8 mouse cellular contexts compared by ENCODE assay signal in genomic region chr4:130519567-130520481, GRCm38 (mm10). TPM values are rescaled to one million over a fixed set of nuclear protein-coding genes. Genes with fewer than 3 reads are reported as not detected.
DNase-seq lines count a peak whose midpoint lies in the region; ATAC-seq and TF ChIP-seq lines count a peak whose summit lies in the region.

No protein-coding gene starts in this region.

- peak; percentile 97 to 98 for ATAC-seq in hematopoietic stem cell, adult 5-6 weeks (replicated peaks in 1 of 2; ENCODE audit: insufficient read depth in 1 of 2, low FRiP score in 2 of 2, low TSS enrichment in 1 of 2, low read depth in 1 of 2, poor library complexity in 2 of 2, severe bottlenecking in 2 of 2)
- ATAC-seq in lung, embryonic 14.5 days (ENCODE audit: insufficient read depth) = peak; percentile 99
- peak; percentile 75; the same call in 1 of the 2 replicates for ATAC-seq in neutrophil, adult 5-6 weeks (ENCODE audit: extremely low read depth, insufficient number of reproducible peaks, low FRiP score, poor library complexity, severe bottlenecking)

- no peaks in the 10 kb centered on the region for H3K9me3 ChIP-seq in lung, embryonic 14.5 days (ENCODE audit: low read depth, low read length)

- H3K4me3 ChIP-seq in lung, embryonic 14.5 days (ENCODE audit: low read depth, low read length) = peak overlapping the region; percentile 59

- peak overlapping the region; percentile 71 for H3K9ac ChIP-seq in lung, embryonic 14.5 days

- H3K36me3 ChIP-seq in lung, embryonic 14.5 days (ENCODE audit: insufficient read depth) = no peaks in the 10 kb centered on the region

- H3K4me1 ChIP-seq in lung, embryonic 14.5 days (ENCODE audit: insufficient read depth) = no peaks in the 10 kb centered on the region

- no peaks in the 10 kb centered on the region for H3K27me3 ChIP-seq in lung, embryonic 14.5 days (ENCODE audit: insufficient read depth, low read length)

- 2% methylated on average over 40 of the region's 40 CpGs for WGBS in lung, embryonic 14.5 days

- DNase-seq in MEL-GATA-1-ER (ENCODE audit: extremely low read depth, low read depth) = peak; percentile 68
- peak; percentile 91 for DNase-seq in cerebellum, adult 8-10 months
- DNase-seq in forelimb bud, embryonic 11.5 days (ENCODE audit: low read depth, low spot score) = peak; percentile 96
- DNase-seq in layer of hippocampus, adult 8-10 months (ENCODE audit: low spot score in 2 of 2) = peak; percentile 82 to 87
- DNase-seq in lung, embryonic 14.5 days = peak; percentile 99
- DNase-seq in testis, postnatal 14 days (ENCODE audit: low spot score) = peak; percentile 95

- TF ChIP-seq CTCF in lung, embryonic 14.5 days (IDR thresholded peaks at IDR 0.05; ENCODE audit: low read depth) = no peak; the same call in 1 of the 2 replicates

- H3K4me2 ChIP-seq in lung, embryonic 14.5 days = peak overlapping the region; percentile 76

- H3K27ac ChIP-seq in lung, embryonic 14.5 days (ENCODE audit: low read depth) = peak overlapping the region; percentile 15

RNA-seq across cellular contexts. Expression of gene Nkain1, which starts 54.1 kb away (rescaled TPM):
- 0.31 and 1.1 TPM in 2 replicates for total RNA-seq in hematopoietic stem cell, adult 5-6 weeks (2017)
- total RNA-seq in layer of hippocampus, adult 8-10 months (2022) = 10 to 100 TPM; 27.0 to 39.6 (median 34.6) TPM
- polyA plus RNA-seq in lung, embryonic 14.5 days (2014; fragmentation: Nextera tagmentation; extraction: Ambion mirVana) = 2.9 and 3.3 TPM in 2 replicates
- not detected in 2 replicates for total RNA-seq in neutrophil, adult 5-6 weeks (2017)

Comparison
In these comparisons a context has a peak if more than half of its experiments do, and no peak if none do; other contexts are left out.
1. Peak in every context shown above with its lines: DNase-seq, ATAC-seq, H3K4me3 ChIP-seq and H3K27ac ChIP-seq.
2. RNA of gene Nkain1, which starts 54.1 kb away (total RNA-seq): 27.0 to 39.6 TPM in layer of hippocampus, adult 8-10 months; 0.31 to 1.1 TPM in hematopoietic stem cell, adult 5-6 weeks and not detected in neutrophil, adult 5-6 weeks; every median in the first group is over 10 times any median in the second.